Mouse (Mus musculus) CH12.LX (cell line): ENCODE measurements at regions not wholly inside any gene's neighbourhood (a gene's known extent, or its start where the extent isn't known, plus 50 kb on each side); places are given as distances from the start of the nearest gene placed in this dataset.

Source experiments
- DNase-seq: peaks from one replicate; pipeline ENCODE4 v3.0.0-alpha.2; 2013; ENCODE audit errors: extremely low read depth
- H3K27ac ChIP-seq: 2 replicates; pipeline ENCODE4 v1.5.1; 2012; ENCODE audit warnings: low read depth, mild to moderate bottlenecking, control low read depth, moderate library complexity; ENCODE audit not compliant: insufficient read depth
- H3K27me3 ChIP-seq: replicated peaks from 2 replicates; pipeline ENCODE3; 2012; ENCODE audit warnings: inconsistent platforms
- H3K36me3 ChIP-seq, 2 experiments: replicated peaks in 1 of 2; 2 replicates each; pipeline versions ENCODE3 to v1.6.1; 2012; ENCODE audit warnings: inconsistent platforms in 1 of 2, low read length in 1 of 2, mild to moderate bottlenecking in 1 of 2, mixed read lengths in 1 of 2, moderate library complexity in 1 of 2; ENCODE audit not compliant: control insufficient read depth in 1 of 2, insufficient read depth in 1 of 2
- H3K4me1 ChIP-seq, 2 experiments: 2 replicates each; pipeline ENCODE4 v1.6.1; 2012; ENCODE audit warnings: inconsistent platforms in 1 of 2, moderate library complexity in 1 of 2; ENCODE audit not compliant: insufficient read depth in 2 of 2, control insufficient read depth in 1 of 2
- H3K4me2 ChIP-seq: 2 replicates; pipeline ENCODE4 v1.6.1; 2012; ENCODE audit warnings: low read depth, mild to moderate bottlenecking, control low read depth; ENCODE audit not compliant: poor library complexity, insufficient read depth, severe bottlenecking
- H3K4me3 ChIP-seq, 3 experiments: fragments of 150-350 bp in 1 of 3; sonication (generic) in 1 of 3; replicated peaks in 1 of 3; 2 replicates each; pipeline versions ENCODE3 to v1.5.1; 2011 to 2012; ENCODE audit warnings: low read depth in 2 of 3, low read length in 2 of 3, mild to moderate bottlenecking in 2 of 3, moderate library complexity in 2 of 3, control low read depth in 1 of 3, improper control_type of control experiment in 1 of 3, inconsistent platforms in 1 of 3, mixed read lengths in 1 of 3; ENCODE audit not compliant: poor library complexity in 1 of 3
- H3K79me2 ChIP-seq: replicated peaks from 2 replicates; pipeline ENCODE4 v1.6.1; 2012; ENCODE audit warnings: mild to moderate bottlenecking, moderate library complexity; ENCODE audit not compliant: control insufficient read depth, poor library complexity, insufficient read depth, severe bottlenecking; ENCODE audit errors: extremely low read depth
- H3K9ac ChIP-seq: 2 replicates; pipeline ENCODE4 v1.6.1; 2012; ENCODE audit warnings: low read depth, mild to moderate bottlenecking, control low read depth, moderate library complexity; ENCODE audit not compliant: insufficient read depth
- H3K9me3 ChIP-seq: replicated peaks from 2 replicates; pipeline ENCODE3; 2012; ENCODE audit warnings: low read length, inconsistent platforms, mixed read lengths
- BHLHE40 ChIP-seq: IDR thresholded peaks from 2 replicates; pipeline ENCODE4 v1.6.1; 2011; ENCODE audit warnings: mild to moderate bottlenecking, low read depth, low read length, improper control_type of control experiment
- CHD2 ChIP-seq: IDR thresholded peaks from 2 replicates; pipeline ENCODE4 v1.6.1; 2011; ENCODE audit warnings: low read length, improper control_type of control experiment
- CTCF ChIP-seq, 2 experiments: IDR thresholded peaks in 1 of 2; conservative IDR thresholded peaks in 1 of 2; 2 replicates each; pipeline ENCODE4 v1.5.1; 2011 to 2012; ENCODE audit warnings: low read depth in 2 of 2, low read length in 2 of 2, improper control_type of control experiment in 1 of 2, inconsistent platforms in 1 of 2, mild to moderate bottlenecking in 1 of 2, moderate library complexity in 1 of 2
- ELF1 ChIP-seq: IDR thresholded peaks from 2 replicates; pipeline ENCODE4 v1.6.1; 2014; ENCODE audit warnings: low read depth, mild to moderate bottlenecking, inconsistent platforms, low read length, improper control_type of control experiment
- ETS1 ChIP-seq: conservative IDR thresholded peaks from 2 replicates; pipeline ENCODE4 v1.6.1; 2012; ENCODE audit warnings: low read depth, mild to moderate bottlenecking, inconsistent platforms, low read length, improper control_type of control experiment, moderate library complexity
- HCFC1 ChIP-seq: IDR thresholded peaks from 2 replicates; pipeline ENCODE4 v1.6.1; 2012; ENCODE audit warnings: low read depth, mild to moderate bottlenecking, inconsistent platforms, low read length, improper control_type of control experiment
- IRF4 ChIP-seq: IDR thresholded peaks from 2 replicates; pipeline ENCODE4 v1.6.1; 2014; ENCODE audit warnings: low read depth, mild to moderate bottlenecking, inconsistent platforms, low read length, improper control_type of control experiment
- JUND ChIP-seq: conservative IDR thresholded peaks from 2 replicates; pipeline ENCODE4 v1.6.1; 2011; ENCODE audit warnings: low read depth, low read length, improper control_type of control experiment
- MAX ChIP-seq: IDR thresholded peaks from 2 replicates; pipeline ENCODE4 v1.6.1; 2011; ENCODE audit warnings: low read length, improper control_type of control experiment
- MAZ ChIP-seq: IDR thresholded peaks from 2 replicates; pipeline ENCODE4 v1.6.1; 2012; ENCODE audit warnings: low read depth, mild to moderate bottlenecking, inconsistent platforms, low read length, improper control_type of control experiment, moderate library complexity
- MXI1 ChIP-seq: IDR thresholded peaks from 2 replicates; pipeline ENCODE4 v1.6.1; 2011; ENCODE audit warnings: mild to moderate bottlenecking, low read depth, low read length, improper control_type of control experiment
- NRF1 ChIP-seq: IDR thresholded peaks from 2 replicates; pipeline ENCODE4 v1.6.1; 2014; ENCODE audit warnings: low read depth, mild to moderate bottlenecking, inconsistent platforms, low read length, improper control_type of control experiment, moderate library complexity
- PAX5 ChIP-seq: IDR thresholded peaks from 2 replicates; pipeline ENCODE4 v1.6.1; 2012; ENCODE audit warnings: low read length, inconsistent platforms, mixed read lengths
- POLR2AphosphoS2 ChIP-seq: IDR thresholded peaks from 2 replicates; pipeline ENCODE4 v1.6.1; 2011; ENCODE audit warnings: low read depth, low read length, improper control_type of control experiment
- RAD21 ChIP-seq: IDR thresholded peaks from 2 replicates; pipeline ENCODE4 v1.6.1; 2011; ENCODE audit warnings: low read depth, mild to moderate bottlenecking, low read length, improper control_type of control experiment, moderate library complexity
- SIN3A ChIP-seq: IDR thresholded peaks from 2 replicates; pipeline ENCODE4 v1.6.1; 2012; ENCODE audit warnings: low read length, improper control_type of control experiment, inconsistent platforms
- TBP ChIP-seq: conservative IDR thresholded peaks from 2 replicates; pipeline ENCODE4 v1.6.1; 2011; ENCODE audit warnings: low read depth, low read length, improper control_type of control experiment
- TCF12 ChIP-seq: IDR thresholded peaks from 2 replicates; pipeline ENCODE4 v1.6.1; 2014; ENCODE audit warnings: low read depth, mild to moderate bottlenecking, inconsistent platforms, low read length, improper control_type of control experiment
- UBTF ChIP-seq: IDR thresholded peaks from 2 replicates; pipeline ENCODE4 v1.6.1; 2012; ENCODE audit warnings: low read depth, mild to moderate bottlenecking, inconsistent platforms, low read length, improper control_type of control experiment, moderate library complexity
- USF1 ChIP-seq: IDR thresholded peaks from 2 replicates; pipeline ENCODE4 v1.6.1; 2014; ENCODE audit warnings: low read depth, mild to moderate bottlenecking, inconsistent platforms, low read length, improper control_type of control experiment
- ZC3H11A ChIP-seq: IDR thresholded peaks from 2 replicates; pipeline ENCODE4 v1.6.1; 2012; ENCODE audit warnings: low read depth, mild to moderate bottlenecking, inconsistent platforms, low read length, improper control_type of control experiment
- ZKSCAN1 ChIP-seq: IDR thresholded peaks from 2 replicates; pipeline ENCODE4 v1.6.1; 2012; ENCODE audit warnings: low read depth, inconsistent platforms, low read length, improper control_type of control experiment, borderline replicate concordance
- ZNF384 ChIP-seq: IDR thresholded peaks from 2 replicates; pipeline ENCODE4 v1.6.1; 2012; ENCODE audit warnings: low read depth, low read length, improper control_type of control experiment, inconsistent platforms
- dilution Hi-C: fragments of 300-500 bp; cut with MboI; formaldehyde crosslinking; loops from 2 replicates; pipeline ENCODE4 v1.14.3; 2020; ENCODE audit warnings: low sequenced_read_pairs; ENCODE audit not compliant: extremely low pct_unique_long_range_greater_than_20kb, extremely low pct_ligation_motif_present
- in situ Hi-C: fragments of 300-500 bp; cut with MboI; formaldehyde crosslinking; loops from 3 replicates; pipeline ENCODE4 v1.14.3; 2019; ENCODE audit warnings: low sequenced_read_pairs, low pct_ligation_motif_present, low pct_unique_long_range_greater_than_20kb, mixed read lengths

GRCm38 (mm10) chr5:74793431-74793830 lies 90.7 kb upstream of the Lnx1 start:
- no peak for DNase-seq
- dilution Hi-C loops = no loop called here
- Histone ChIP-seq H3K9ac (no peak overlapping the region), H3K4me1 (peaks cover 0 to 7% of the 10 kb centered on the region in 2 experiments; a peak in 2 of 4 replicates), H3K9me3 (peaks cover 2% of the 10 kb centered on the region), H3K36me3 (no peaks in the 10 kb centered on the region), H3K27ac (no peak overlapping the region), H3K27me3 (no peaks in the 10 kb centered on the region), H3K79me2 (no peaks in the 10 kb centered on the region), H3K4me2 (no peak overlapping the region), H3K4me3 (no peak overlapping the region)
- in situ Hi-C loops = loop anchor here (10.0 kb wide), 1 partner anchor 361 kb away; the partner anchor contains the start of gene Pdgfra
- TF ChIP-seq SIN3A = no peak
- TF ChIP-seq HCFC1 = no peak
- TF ChIP-seq NRF1 = no peak
- TF ChIP-seq ETS1 = no peak
- TF ChIP-seq BHLHE40 = no peak
- no peak for TF ChIP-seq USF1
- TF ChIP-seq ZC3H11A = no peak
- no peak for TF ChIP-seq CHD2
- no peak for TF ChIP-seq PAX5
- TF ChIP-seq MXI1 = no peak
- TF ChIP-seq TBP = no peak
- no peak for TF ChIP-seq RAD21
- no peak for TF ChIP-seq MAX
- TF ChIP-seq IRF4 = no peak
- TF ChIP-seq CTCF (conservative IDR thresholded peaks at IDR 0.05 in 1 of 2, IDR thresholded peaks at IDR 0.05 in 1 of 2; ENCODE audit: low read depth in 2 of 2, low read length in 2 of 2) = no peak

GRCm38 (mm10) chr5:74792936-74793335 lies 90.2 kb upstream of the Lnx1 start:
- dilution Hi-C loops (no loop called here), in situ Hi-C loops (loop anchor here (10.0 kb wide), 1 partner anchor 362 kb away; the partner anchor contains the start of gene Pdgfra)
- Histone ChIP-seq H3K27me3 (no peaks in the 10 kb centered on the region), H3K4me3 (no peak overlapping the region), H3K27ac (no peak overlapping the region), H3K36me3 (no peaks in the 10 kb centered on the region), H3K9me3 (peaks cover 2% of the 10 kb centered on the region), H3K4me1 (peaks cover 0 to 7% of the 10 kb centered on the region in 2 experiments; a peak in 2 of 4 replicates), H3K4me2 (no peak overlapping the region), H3K9ac (no peak overlapping the region), H3K79me2 (no peaks in the 10 kb centered on the region)
- DNase-seq = peak; percentile 9
- TF ChIP-seq ZKSCAN1 (no peak), RAD21 (no peak), ZC3H11A (no peak), JUND (no peak), ELF1 (no peak), MAX (no peak), POLR2AphosphoS2 (no peak), UBTF (no peak), ZNF384 (no peak), MAZ (no peak), TCF12 (no peak)
